Mouse (Mus musculus) erythroid progenitor cell, adult 5-6 weeks (primary cell): ENCODE results near the gene Kcnt2. TPM values are rescaled to one million over a fixed set of nuclear protein-coding genes. Genes with fewer than 3 reads are reported as not detected.

Experiments
- ATAC-seq: replicated peaks from 2 replicates; pipeline ENCODE4 v1.8.0; 2016; ENCODE audit warnings: moderate number of reproducible peaks, mild to moderate bottlenecking, moderate TSS enrichment, inconsistent platforms; ENCODE audit not compliant: poor library complexity, low FRiP score, severe bottlenecking
- total RNA-seq, 2 experiments: library from RNA; stranded (forward) in 1 of 2; stranded (reverse) in 1 of 2; fragments of 150-400 nt in 1 of 2; fragments of 186-747, 209-891 nt in 1 of 2; gene quantifications; 2 replicates each; pipeline versions ENCODE4 v1.2.3 to v1.2.4; 2015 to 2017; ENCODE audit warnings: low replicate concordance in 2 of 2

The Kcnt2 gene
- total RNA-seq (2015; ENCODE audit: low replicate concordance) (not detected in 2 replicates), total RNA-seq (2017; ENCODE audit: low replicate concordance) (not detected in 2 replicates)

DNA sequence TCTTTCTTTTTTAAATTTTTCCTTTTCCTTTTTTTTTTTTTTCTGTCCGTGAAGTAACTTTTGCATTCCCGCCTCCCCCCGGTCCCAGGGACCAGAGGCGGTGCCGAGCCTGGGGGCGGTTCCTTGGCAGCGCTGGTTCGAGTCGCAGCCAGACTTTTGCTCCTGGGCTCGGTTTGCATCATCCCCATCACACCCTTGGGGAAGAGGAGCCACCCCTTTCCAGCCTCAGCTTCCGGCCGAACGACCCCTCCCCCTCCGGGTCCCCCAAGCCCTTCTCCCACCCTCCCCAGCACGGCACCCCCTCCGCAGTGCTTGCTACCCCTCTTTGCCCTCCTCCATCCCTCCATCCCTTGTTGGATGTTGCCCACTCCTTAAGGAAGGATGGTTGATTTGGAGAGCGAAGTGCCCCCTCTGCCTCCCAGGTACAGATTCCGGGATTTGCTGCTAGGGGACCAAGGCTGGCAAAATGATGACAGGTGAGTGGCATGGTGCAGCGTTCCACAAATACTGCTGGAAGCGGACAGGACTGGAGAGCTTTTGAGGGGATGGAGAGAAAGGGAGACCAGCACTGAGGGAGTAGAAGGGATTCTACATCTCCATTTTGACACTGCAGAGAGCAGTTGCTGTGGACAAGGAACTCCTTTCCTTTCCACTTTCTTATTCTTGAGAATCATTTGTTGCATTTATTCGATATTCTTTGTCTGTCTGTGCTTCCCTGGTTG lies at the start of gene Kcnt2:
Kcnt2 (plus strand) TSS at position 283 of the 722 bp plus-strand sequence.
- no peak for ATAC-seq

DNA sequence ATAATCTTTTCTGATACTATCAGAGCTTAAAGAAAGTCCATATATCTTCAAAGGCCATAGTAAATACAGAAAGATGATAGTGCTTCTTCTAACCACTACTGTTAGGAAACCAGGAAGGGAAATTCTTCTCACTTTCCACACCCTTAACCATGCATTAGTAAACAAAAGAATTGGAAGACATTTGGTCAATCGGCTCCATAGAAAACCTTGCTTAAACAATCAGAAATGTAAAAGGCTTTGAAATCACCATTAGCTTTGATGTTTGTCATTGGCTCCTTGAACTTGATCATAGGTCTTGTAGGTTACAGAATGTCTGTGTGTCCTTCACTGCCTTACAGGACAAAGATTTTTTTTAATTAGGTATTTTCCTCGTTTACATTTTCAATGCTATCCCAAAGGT lies 40.6 kb upstream of the Kcnt2 start:
- ATAC-seq = no peak

DNA sequence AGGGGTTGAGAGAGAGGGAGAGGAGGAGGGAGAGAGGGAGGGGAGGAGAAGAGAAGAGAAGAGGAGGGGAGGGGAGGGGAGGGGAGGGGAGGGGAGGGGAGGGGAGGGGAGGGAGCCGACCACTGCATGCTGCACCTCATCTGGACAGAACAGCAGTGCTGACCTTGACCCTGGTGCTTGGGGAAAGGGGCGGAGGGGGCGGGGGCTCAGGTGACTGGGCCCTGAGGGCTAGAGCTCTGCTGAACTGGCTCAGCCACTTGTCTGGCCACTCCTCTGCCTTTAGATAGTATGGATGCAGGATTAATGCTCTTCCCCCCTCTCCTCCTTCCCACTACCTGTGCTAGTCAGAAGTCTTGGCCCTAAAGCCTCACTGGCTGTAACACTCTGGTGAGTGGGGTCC lies 20.7 kb upstream of the Kcnt2 start:
- no peak for ATAC-seq

DNA sequence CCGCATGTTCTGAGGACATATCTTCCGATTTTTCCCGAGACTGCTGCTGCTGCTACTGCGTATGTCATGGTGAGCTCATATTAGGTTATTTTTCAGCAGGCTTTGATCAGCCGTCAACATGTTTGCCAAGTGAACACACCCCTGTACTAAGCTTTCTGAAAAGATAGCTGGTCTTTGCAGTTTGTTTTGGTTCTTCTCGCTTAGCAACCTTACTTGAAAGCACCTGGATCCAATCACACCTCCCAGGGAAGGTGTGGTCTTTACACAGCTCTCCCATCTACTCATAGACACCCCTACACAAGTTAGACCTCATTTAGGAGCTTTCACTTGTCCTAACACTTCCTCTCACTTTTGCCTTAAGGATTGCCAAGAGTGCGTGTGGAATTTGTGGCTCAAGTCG lies 19.3 kb upstream of the Kcnt2 start:
- ATAC-seq = no peak

DNA sequence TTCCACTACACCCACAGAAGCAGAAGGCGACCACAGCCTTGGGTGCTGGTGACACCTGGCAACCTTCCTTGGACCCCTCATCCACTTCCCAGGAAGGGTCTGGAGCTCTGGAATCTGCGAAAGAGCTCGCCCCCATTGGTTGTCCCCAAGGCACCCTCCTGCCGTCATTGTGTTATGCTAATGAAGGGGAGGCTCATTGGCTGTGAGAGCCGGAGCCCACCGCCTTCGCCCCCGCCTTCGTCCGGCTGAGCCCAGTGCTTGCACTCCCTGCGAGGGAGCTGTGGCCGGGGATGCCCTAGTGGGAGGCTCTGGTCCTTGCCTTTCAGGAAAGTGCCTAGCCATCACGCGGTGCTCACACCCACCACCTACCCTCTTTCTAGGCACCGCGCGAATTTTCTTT lies 493 bp upstream of the Kcnt2 start:
- no peak for ATAC-seq

DNA sequence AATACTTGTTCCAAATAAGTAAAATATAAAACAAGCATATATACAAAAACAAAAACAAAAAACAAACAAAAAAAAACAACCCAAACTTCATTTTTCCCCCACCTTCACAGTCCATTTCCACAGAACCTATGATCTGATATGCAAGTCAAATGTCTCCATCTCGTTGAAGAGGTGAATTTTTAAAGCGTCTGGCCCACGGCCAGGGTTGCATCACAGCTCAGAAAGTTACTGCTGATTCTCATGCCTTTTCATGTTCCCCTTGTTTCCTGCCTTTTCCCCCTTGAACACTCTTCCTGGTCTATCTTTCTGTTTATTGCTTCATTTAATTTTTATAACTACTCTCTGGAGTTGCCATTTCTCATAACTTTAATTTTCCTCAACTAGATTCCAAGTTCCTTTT lies 18.7 kb downstream of the Kcnt2 start:
- no peak for ATAC-seq

DNA sequence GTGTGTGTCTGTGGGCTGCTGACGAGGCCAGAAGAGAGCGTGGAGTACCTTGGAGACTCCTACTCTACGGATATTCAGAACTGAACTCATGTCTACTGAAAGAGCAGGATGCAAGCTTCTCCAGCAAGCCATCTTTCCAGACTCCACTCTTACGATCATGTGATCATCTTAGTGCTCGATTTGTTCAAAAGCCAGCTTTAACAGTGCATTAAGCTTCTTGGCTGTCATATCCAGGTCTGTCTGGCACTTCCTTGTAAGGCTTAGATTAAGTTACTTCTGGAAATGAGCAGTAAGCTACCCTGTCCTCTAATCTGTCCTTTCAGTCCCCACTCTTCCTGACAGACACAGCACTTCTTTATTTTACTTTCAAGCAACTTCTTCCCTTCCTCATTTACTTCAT lies 20.1 kb downstream of the Kcnt2 start:
- ATAC-seq = no peak

DNA sequence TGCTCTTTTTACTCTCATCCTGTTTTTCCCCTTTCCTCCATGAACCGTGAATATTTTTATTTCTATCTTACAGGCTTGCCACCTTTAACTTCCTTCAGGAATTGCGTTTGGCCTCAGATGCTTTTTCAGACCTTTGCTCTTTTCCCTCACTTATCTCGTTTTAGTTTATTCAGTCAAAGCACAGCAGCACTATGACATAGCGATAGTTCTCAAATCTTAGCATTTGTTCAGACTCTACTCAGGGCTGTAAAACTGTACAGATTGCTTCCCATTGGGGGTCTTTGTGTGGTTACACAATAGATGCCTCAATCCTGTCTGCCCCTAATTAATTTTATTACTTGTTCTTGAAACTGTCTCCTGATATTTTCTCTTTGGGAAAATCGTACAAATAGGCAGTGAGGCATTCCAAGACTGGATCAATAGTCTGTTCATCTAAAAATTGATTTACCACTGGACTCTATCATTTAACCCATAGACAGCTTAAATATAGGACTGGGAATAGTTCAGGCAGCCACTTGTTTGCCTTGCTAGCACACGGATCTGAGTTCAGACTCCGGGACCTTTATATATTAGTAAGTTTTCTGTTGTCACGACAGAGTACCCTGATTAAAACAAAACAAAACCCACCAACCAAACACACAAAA lies 20.8 kb downstream of the Kcnt2 start:
- ATAC-seq = no peak

DNA sequence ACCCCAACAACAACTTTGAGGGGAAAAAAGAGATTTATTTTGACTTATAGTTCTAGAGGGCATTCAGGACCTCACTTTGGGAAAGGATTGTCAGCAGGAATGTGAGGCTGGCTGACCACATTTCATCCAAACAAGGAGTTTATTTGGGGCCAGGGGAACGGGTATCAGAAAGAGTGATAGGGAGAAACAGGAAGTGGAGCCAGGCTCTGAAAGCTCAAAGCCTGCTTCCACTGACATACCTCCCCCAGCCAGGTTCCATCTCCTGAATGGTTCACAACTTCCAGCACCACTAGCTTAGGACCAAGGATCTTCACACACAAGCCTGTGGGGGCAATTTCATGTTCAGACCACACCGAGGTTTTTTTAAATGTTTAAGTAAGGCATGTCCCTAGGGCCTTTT lies 21.3 kb downstream of the Kcnt2 start:
- no peak for ATAC-seq

DNA sequence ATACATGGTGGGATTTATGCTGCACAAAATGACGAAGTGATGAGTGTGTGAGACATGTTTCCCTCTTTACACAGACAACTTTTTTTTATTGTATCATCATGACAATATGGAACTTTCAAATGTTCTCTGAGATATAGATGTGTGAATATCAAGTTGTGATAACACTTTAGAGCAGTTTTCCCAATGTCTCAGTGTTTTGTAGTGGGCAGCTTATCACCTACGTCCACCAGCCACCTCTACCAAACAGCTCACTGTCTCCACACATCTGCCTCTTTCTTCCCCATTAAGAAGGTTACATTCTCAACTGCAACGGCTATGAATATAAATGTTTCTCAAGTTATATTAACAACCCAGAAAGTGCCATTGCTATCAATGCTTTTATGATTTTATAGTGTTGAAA lies 27.7 kb downstream of the Kcnt2 start:
- ATAC-seq = no peak

DNA sequence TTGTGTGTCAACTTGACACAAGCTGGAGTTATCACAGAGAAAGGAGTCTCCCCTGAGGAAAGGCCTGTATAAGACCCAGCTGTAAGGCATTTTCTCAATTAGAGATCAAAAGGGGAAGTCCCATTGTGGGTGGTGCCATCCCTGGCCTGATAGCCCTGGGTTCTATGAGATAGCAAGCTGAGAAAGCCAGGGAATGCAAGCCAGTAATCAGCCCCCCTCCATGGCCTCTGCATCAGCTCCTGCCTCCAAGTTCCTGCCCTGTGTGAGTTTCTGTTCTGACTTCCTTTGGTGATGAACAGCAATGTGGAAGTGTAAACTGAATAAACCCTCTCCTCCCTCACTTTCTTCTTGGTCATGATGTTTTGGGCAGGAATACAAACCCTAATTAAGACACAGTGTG lies 29.9 kb downstream of the Kcnt2 start:
- ATAC-seq = no peak

DNA sequence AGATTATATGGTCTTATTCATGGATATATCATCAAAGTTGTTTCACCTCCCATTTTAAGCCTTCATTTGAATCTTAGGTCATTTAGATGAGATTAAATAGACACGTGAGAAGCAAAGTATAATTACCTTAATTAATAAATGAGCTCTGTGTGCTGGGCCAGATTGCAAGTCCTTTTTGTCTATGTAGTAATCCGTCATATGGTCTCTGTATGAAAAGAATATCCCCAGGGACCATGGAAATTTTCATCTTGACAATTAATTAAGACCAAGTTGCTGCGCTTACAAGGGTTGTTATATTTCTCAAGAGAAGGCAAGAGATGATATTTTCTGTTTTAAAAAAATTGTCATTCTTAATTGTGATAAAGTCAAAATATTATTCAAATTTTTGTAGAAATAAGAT lies 47.2 kb downstream of the Kcnt2 start:
- no peak for ATAC-seq

DNA sequence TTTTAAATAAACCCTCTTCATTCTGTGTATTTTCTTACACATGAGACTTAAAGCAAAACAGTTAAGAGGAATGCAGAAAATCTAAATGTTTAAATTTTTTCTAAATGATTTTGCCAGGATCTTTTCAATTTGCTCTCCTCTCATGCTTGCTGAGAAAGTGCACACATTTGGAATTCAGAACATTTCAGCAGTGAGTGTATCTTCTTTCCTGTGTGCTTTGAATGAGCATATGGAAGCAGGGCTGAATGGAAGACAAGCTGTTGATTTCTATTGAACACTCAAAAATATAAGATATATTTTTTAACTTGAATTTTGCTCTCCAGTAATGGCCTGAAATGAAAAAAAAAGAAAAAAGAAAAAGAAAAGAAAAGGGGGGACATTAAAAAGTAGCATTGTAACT lies 49.5 kb downstream of the Kcnt2 start:
- no peak for ATAC-seq

DNA sequence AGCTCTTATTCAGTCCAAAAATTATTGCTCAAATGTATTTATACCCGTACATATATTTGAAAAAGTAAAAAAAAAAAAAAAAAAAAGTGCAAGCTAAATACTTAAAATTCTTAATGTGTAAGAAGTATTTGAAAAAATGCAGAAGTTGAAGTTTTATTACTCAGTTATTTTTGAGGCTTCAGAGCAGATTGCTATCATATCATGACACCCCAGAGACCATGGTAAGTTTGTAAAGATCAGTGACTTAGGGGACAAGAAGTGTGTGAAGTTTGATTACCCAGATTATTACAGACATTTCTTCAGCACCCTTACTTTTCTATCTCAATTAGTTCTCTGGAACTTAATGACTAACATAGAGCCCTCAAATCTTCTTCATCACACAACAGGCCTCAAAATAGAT lies 58.3 kb downstream of the Kcnt2 start:
- no peak for ATAC-seq

DNA sequence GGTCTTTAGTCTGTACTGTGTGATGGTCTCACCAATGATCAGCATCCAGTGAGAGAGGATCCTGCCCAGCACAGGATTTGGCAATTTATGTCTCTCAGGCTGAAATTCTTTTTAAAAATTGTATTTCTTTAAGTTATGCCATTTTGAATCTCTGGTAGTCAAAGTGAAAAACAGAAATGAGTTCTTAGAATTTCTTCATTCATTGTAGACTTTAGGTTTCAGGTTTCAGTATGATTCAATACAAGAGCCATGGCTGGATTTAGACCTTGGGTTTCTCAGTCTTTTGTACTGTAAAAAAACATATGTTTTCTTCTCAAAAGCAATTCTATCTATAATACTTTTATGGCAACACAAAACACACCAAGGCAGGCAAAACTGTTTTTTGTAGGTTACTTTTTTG lies 59.4 kb downstream of the Kcnt2 start:
- ATAC-seq = no peak

DNA sequence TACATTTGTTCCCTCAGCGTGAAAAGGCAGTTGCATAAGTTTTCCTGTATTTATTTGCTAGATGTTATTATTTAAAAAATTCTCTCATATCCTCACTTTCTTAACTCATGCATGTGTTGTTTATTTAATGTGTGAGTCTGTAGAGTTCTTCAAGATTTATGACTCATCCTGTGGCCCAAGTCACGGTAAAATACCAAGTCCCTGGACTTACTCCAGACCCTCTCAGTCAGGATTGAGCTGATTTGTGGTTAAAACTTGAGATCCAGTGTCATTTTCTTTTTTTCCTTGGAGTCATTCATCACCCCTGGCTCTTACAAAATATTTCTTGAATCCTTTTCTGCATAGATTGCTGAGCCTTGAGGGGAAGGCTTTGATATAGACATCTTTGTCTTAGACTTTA lies 60.4 kb downstream of the Kcnt2 start:
- ATAC-seq = no peak

DNA sequence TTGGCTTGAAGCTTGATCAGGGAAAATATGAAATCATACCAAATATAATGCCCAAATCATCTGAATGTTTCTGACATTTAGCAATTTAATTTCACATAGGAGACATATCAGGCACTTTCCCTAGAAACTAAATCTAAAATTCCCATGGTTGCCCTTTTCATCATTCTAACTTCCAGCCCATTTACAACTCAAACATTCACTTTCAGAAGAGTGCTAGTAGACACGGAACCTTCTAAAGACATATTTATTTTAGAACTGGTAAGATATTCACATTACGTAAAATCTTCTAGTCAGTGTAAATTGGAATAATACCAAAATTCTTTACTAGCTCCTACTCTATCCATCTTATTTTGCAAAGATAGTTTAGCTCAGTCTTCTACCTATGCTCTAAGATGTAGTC lies 64.8 kb downstream of the Kcnt2 start:
- no peak for ATAC-seq

DNA sequence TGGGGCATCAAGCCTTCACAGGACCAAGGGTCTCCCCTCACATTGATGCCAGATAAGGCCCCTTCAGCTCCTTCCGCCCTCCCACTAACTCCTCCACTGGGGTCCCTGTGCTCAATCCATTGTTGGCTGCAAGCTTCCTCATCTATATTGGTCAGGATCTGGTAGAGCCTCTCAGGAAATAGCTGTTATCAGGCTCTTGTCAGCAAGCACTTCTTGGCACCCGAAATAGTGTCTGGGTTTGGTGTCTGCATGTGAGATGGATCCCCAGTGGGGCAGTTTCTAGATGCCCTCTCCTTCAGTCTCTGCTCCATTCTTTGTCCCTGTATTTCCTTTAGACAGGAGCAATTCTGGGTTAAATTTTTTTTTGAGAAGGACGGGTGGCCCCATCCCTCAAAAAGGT lies 79.1 kb downstream of the Kcnt2 start:
- no peak for ATAC-seq

DNA sequence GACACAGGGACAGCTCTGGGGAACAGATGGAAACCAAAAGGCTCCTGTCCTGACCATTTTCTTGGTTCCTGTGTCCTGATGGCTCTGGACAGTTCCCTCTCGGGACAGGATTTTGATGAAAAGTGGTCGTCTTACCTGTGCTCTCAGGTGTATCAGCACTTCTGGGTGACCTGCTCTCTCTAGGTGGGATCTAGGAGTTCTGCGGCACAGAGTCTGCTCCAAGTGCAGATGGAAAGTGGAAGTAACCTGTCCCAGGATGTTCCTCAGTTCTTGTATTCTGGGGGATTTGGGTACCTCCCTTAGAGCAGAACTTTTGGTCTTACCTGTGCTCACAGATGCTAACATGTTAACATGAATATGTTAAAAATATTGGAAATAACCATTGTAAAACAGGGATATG lies 80.8 kb downstream of the Kcnt2 start:
- no peak for ATAC-seq

DNA sequence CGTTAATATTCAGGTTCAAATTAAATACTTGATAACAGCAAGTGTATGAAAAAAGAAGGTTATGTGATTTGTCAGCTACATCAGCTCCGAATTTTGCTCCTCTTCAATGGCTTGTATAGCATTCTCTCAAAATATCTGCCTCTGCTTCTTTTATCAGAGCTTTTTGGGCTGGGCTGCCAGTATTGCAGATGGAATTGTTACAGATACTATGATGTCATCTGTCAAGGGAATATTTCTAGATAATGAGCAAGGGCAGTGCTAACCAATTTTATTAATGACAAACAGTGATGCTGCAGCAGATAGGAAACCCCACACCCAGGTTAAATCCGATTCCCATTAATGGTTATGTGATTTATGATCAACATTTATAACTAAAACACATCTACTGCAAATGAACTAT lies 87.7 kb downstream of the Kcnt2 start:
- no peak for ATAC-seq

DNA sequence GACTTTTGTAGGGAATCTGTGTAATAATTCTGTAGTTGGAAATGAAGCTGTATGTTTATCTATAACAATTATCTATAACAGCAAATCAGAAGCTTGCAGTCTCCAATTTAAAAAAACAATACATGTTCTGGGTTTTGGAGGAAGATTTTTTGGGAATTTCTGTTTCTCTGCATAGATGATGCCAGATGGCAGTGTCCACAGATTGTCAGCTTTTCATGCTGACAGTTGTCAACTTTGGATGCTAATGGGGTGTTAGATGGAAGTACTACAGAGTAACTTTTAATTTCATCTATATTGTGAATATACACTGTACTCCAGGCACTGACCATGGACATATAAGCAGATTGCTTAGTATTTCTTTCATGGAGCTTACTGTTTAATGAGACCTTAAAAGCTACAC lies 92.5 kb downstream of the Kcnt2 start:
- no peak for ATAC-seq

DNA sequence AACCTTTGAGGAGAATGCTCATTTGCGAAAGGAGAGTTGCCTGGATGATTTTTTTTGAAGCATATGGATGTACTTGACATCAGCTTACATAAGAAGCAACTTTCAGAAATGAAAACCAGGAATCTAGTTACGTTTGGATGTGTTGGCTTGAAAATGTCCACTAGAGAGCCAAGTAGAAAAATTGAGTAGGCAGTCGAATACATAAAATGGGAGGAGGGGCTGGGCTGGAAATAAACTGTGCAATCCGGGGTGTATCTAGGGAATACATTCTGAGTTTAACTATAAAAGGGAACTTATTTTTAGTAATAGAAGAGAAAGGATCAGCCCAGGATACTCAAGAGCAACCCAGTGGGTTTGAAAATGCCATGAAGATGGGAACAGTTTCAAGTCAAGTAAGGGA lies 93.4 kb downstream of the Kcnt2 start:
- ATAC-seq = no peak
